Mouse (Mus musculus) olfactory bulb, adult 2 months (tissue): ENCODE data around the gene Rtl10.

ENCODE experiments used
- CTCF ChIP-seq: fragments of 200-500 bp; IDR thresholded peaks from 2 replicates; pipeline ENCODE4 v1.5.1; 2012; ENCODE audit warnings: low read depth, mild to moderate bottlenecking, low read length, moderate library complexity; ENCODE audit not compliant: insufficient read depth
- POLR2A ChIP-seq: fragments of 200-500 bp; IDR thresholded peaks from 2 replicates; pipeline ENCODE4 v1.6.1; 2012; ENCODE audit warnings: mild to moderate bottlenecking, low read depth, low read length, moderate library complexity; ENCODE audit not compliant: insufficient read depth

GRCm38 (mm10) chr16:18449005-18449404, 49.7 kb upstream of the Rtl10 start:
- TF ChIP-seq CTCF, result no peak
- no peak for TF ChIP-seq POLR2A
